Mouse (Mus musculus): ENCODE data around the gene Rps11.
"Not testable (repeated sequence)": the region's sequence is repeated elsewhere in the genome, so short reads cannot be mapped to it uniquely, and the experiment has no call there.

The Rps11 gene

GRCm38 (mm10) chr7:45124224-45125143 lies at the start of gene Rps11:
TSS of gene Rps11 (minus strand) at chr7:45124439.
- in situ Hi-C loops (cut with MboI, MseI), result loop anchor here (5.0 kb wide), 1 partner anchor 37 kb away; no protein-coding TSS in a partner anchor

DNA sequence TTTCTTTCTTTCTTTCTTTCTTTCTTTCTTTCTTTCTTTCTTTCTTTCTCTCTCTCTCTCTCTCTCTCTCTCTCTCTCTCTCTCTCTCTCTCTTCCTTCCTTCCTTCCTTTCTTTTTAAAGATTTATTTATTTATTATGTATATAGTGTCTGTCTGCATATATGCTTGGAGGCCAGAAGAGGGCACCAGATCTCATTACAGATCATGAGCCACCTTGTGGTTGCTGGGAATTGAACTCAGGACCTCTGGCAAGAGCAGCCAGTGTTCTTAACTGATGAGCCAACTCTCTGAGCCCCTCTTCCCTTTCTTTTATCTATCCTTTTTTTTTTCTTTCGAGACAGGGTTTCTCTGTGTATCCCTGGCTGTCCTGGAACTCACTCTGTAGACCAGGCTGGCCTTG lies 49.5 kb upstream of the Rps11 start:
- in situ Hi-C loops (cut with MboI, MseI), result not testable (repeated sequence)

GRCm38 (mm10) chr7:45172974-45173373 lies 48.7 kb upstream of the Rps11 start:
- in situ Hi-C loops (cut with MboI, MseI), result no loop called here

GRCm38 (mm10) chr7:45169495-45169894 lies 45.3 kb upstream of the Rps11 start:
- in situ Hi-C loops (cut with MboI, MseI), result no loop called here

- in situ Hi-C loops (cut with MboI, MseI), result no loop called here
These were observed 44.4 kb upstream of the Rps11 start for GRCm38 (mm10) chr7:45168656-45169055.

DNA sequence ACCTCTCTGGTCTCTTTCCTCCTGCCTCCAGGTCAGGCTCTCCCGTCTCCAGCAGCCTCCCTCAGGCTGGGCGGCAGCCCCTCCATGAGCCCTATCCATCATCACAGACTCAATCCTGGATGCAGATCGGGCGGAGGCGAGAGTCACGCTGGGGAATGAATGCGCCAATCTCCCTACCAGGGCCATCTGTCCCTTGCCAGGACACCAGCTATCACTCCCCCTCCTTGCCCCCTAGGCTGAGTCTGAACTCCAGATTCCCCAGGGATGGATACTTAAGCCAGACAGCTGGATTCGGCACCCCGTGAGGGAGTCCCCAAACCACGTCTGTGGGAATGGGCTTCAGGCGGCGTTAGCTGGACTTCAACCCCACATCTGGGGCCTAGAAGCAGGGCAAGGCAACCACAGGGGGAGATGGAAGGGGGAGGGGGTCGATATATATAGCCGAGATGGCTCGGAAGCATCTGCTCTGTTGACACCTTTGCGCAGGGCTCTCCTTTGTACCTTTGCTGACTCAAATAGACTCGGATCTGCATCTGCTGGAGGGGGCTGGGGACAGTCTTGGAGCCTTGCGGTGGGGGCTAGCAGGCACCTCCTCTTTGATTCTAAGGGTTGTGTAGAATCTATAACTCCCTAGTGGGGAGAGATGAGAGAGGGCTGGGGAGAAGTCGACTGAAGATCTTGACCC lies 43.7 kb upstream of the Rps11 start:
- in situ Hi-C loops (cut with MboI, MseI), result no loop called here

DNA sequence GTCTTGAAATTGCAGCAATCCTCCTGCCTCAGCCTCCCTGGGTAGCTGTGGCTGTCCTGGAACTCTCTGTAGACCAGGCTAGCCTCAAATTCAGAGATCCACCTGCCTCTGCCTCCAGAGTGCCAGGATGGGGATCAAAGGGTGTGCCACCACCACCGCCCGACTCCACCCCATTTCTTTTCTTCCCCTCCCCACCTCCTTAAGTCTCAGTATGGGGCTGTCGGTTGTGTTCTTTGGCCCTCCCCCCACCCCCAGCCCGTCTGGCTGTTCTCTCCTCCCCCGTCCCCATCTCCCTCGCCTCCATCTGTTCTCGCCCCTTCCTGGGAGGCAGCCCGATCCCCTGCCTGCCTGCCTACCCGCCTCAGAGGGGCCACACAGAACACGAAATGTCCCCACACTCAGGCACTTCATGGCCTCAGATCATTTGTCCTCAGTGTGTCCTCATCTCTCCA lies 42.7 kb upstream of the Rps11 start:
- in situ Hi-C loops (cut with MboI, MseI), result no loop called here

- in situ Hi-C loops (cut with MboI, MseI), result no loop called here
These were observed 41.5 kb upstream of the Rps11 start for GRCm38 (mm10) chr7:45165701-45166100.

- in situ Hi-C loops (cut with MboI, MseI), result no loop called here
These were observed 40.6 kb upstream of the Rps11 start for GRCm38 (mm10) chr7:45164833-45165232.

DNA sequence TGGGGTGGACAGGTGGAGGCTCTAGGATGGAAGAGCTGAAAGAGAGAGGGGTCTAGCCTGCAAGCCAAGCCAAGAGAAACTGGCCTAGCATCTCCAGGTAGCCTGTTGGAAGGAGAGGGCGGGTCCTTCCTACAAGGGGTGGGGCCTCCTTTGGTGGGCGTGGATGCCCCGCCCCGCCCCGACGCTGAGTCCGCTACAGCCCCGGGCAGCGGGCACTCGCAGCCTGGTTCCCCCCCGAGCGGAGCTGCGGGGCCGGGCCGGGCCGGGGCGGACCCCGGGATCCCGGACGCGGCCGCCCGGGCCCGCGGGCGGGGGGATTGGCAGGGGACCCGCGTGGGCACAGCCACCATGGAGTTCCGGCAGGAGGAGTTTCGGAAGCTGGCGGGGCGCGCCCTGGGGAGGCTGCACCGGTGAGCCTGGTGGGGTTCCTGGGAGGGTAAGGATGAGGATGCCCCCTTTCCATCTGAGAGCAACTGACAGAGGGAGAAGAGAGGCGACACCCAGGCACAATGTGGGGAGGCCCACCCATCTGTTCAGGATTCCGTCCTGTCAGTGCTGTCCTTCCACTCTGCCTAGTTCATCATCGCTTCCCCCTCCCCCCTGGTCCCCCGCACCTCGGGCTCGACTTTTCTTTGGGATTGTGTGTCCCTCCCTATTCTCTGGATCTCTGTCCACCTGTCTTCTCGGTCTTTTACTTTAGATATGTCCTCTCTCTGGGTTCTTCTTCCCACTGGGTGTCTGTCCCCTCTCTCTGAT lies 39.7 kb upstream of the Rps11 start, which contains the start of gene Slc17a7:
Gene Slc17a7 (plus strand): TSS at position 215 of the 756 bp plus-strand sequence.
- in situ Hi-C loops (cut with MboI, MseI), result no loop called here

GRCm38 (mm10) chr7:45162996-45163615 lies 38.9 kb upstream of the Rps11 start:
- in situ Hi-C loops (cut with MboI, MseI), result no loop called here

DNA sequence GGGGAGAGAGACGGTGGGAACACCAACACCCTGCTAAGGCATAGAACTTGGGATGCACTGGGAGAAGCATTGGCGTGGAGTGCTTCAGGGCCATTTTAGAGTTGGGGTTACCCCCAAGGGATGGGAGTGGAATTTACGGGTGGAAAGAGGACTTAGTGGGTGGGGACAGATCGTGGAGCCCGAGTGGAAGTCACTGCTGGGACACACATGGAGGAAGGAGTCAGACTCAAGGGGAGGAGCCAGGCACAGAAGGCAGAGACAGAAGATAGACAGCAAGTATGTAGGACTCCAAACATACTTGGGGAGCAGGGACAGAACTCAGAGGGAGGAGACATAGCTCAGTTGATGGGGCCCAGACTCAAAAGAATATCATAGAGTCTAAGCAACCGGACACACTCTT lies 38.3 kb upstream of the Rps11 start:
- in situ Hi-C loops (cut with MboI, MseI), result no loop called here

- in situ Hi-C loops (cut with MboI, MseI), result no loop called here
These were observed 37.6 kb upstream of the Rps11 start for GRCm38 (mm10) chr7:45161612-45162473.

GRCm38 (mm10) chr7:45160866-45161265 lies 36.6 kb upstream of the Rps11 start:
- in situ Hi-C loops (cut with MboI, MseI), result no loop called here

GRCm38 (mm10) chr7:45160316-45160800 lies 36.1 kb upstream of the Rps11 start:
- in situ Hi-C loops (cut with MboI, MseI), result no loop called here

GRCm38 (mm10) chr7:45158991-45159390 lies 34.8 kb upstream of the Rps11 start:
- in situ Hi-C loops (cut with MboI, MseI), result no loop called here

GRCm38 (mm10) chr7:45157459-45157858 lies 33.2 kb upstream of the Rps11 start:
- in situ Hi-C loops (cut with MboI, MseI), result no loop called here

GRCm38 (mm10) chr7:45156206-45156605 lies 32.0 kb upstream of the Rps11 start:
- in situ Hi-C loops (cut with MboI, MseI), result no loop called here

DNA sequence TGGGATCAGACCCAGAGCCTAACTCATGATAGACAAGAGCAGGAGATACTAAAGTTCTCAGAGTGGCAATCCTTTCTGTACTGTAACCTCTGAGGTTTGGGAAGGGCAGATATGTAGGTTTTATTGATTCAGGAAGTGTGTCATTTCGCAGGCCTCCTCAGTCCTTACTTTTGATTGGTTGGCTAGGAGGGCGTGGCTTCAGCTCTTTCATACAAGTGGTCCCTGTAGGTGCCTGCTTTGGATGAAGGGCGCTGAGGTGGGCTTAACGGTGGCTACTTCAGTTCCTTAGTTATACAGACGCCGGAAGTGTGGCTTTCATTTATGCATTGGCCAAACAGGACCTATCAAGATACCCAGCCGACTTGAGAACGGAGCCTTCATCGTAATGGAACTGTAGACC lies 31.4 kb upstream of the Rps11 start:
- in situ Hi-C loops (cut with MboI, MseI), result no loop called here

DNA sequence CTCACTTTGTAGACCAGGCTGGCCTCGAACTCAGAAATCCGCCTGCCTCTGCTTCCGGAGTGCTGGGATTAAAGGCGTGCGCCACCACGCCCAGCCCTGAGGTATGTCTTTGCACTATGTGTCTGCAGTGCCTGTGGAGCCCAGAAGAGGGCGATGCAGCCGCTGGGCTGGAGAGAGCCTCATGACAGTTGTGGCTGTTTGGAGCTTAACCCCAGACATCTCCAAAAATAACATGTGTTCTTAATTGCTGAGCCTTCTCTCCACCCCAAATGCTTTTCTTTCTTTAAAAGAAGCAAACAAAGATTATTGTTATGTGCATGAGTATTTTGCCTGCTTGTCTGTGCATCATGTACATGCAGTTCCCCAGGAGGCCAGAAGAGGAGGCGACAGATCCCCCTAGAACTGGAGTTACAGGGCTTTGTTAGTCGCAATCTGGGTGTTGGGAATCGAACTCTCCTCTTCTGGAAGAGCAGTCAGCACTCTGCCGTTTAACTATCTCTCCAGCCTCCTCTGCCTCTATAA lies 30.8 kb upstream of the Rps11 start:
- in situ Hi-C loops (cut with MboI, MseI), result no loop called here
